Mouse (Mus musculus) natural killer cell, adult 2 months (primary cell): ENCODE results near the gene Gjb6.

Experiments
- DNase-seq, 2 experiments: peaks; one replicate each; pipeline ENCODE4 v3.0.0; 2022; ENCODE audit warnings: low spot score in 2 of 2

Gene Gjb6

DNA sequence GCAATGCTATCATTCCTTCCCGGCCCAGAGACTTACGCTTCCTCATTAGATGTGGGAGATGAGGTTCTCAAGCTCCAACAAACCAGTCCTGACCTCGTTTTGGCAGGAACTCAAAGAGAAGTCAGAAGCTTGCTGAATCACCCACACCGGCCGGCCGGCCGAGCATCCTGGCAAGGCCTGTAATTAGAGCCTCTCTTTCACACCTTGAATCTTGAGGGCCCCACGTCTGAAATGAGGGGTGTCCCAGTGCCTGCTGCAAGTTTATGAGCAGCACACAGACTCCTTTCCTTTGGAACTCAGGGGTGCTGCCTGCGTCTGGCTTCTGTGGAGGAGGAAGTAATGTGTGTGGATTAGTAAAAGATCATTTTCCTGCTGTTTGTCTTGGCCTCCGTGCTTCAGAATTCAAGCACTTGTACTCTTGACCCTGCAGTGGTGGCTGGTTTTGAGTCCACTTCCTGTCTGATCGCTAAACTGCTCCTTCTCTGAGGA, 49.2 kb downstream of the Gjb6 start:
- DNase-seq: no peak

DNA sequence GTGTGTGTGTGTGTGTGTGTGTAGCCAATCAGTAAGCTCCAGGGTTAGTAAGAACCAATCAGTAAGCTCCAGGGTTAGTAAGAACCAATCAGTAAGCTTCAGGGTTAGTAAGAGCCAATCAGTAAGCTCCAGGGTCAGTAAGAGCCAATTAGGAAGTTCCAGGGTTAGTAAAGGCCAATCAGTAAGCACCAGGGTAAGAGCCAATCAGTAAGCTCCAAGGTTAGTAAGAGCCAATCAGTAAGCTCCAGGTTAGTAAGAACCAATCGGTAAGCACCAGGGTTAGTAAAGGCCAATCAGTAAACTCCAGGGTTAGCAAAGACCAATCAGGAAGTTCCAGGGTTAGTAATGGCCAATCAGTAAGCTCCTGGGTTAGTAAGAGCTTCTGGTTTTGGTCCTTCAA, 50.5 kb downstream of the Gjb6 start:
- DNase-seq: no peak

DNA sequence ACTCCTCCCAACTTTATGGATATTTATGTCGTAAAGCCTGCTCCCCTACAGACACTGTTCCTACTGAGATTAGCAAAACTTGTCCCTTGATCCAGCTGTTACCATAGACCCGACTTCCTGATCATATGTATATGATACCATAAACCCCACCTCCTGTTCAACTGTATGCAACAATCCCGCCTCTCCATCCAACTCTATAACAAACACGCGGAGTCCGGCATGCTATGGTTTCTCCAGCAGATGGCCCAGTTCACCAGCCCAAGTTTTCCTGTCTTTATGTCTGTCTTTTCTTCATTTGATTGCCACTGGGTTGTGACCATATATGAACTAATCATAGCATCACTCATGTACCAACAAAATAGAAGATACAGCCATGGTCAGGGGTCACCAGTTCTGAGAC, 57.9 kb downstream of the Gjb6 start:
- DNase-seq: no peak
